Comparison of ENCODE assay signal across 8 mouse cellular contexts in the genomic region with DNA sequence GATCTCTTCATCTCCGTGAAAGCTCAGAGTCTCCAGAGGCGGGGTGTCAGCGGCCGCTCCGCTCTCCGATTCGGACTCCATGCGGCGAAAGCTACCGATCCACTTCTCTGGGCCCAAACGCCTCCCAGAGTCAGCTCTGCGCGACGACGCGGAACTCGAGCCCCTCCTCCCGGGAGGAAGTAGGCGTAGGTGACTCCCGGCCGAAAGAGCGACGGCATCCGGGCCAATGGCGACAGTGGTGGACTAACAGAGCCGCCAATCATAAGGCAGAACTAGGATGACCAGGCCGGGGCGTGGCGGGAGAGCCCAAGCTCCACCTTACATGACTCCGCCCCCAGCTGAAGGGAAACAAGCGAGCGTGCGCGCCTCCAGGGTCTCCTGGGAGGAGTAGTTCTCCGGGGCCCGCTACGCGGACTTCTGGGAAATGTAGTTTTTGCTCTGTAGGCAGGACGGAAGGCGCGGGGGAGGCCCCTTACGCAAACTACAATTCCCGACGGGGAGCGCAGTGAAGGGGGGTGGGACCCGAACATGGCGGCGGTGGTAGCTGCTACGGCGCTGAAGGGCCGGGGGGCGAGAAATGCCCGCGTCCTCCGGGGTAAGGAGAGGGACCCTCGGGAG. TPM values are rescaled to one million over a fixed set of nuclear protein-coding genes. Genes with fewer than 3 reads are reported as not detected.
A peak's percentile ranks its signal among the peaks of the same experiment; 100 is the strongest.
DNase-seq lines count a peak whose midpoint lies in the region; ATAC-seq lines count a peak whose summit lies in the region.

A gene (minus strand): TSS at position 196 of the 618 bp plus-strand sequence.
A gene (plus strand): TSS at position 388 of the 618 bp plus-strand sequence.

- H3K27ac ChIP-seq in forebrain, embryonic 14.5 days (ENCODE audit: low read depth, low read length), result peak within 1 kb of the TSS; percentile 67
- peak within 1 kb of the TSS; percentile 87 for H3K27ac ChIP-seq in neural tube, embryonic 15.5 days (replicated peaks)

- H3K27me3 ChIP-seq in forebrain, embryonic 14.5 days (replicated peaks; ENCODE audit: control insufficient read depth, insufficient read depth, low read length), result no peaks in the 10 kb centered on the region
- H3K27me3 ChIP-seq in neural tube, embryonic 15.5 days (replicated peaks), result no peaks in the 10 kb centered on the region

- H3K4me1 ChIP-seq in forebrain, embryonic 14.5 days (ENCODE audit: control insufficient read depth, insufficient read depth, low read length), result peaks cover 12% of the 10 kb centered on the region
- peaks cover 57% of the 10 kb centered on the region for H3K4me1 ChIP-seq in neural tube, embryonic 15.5 days

- peak within 1 kb of the TSS; percentile 74 for H3K9ac ChIP-seq in forebrain, embryonic 14.5 days (ENCODE audit: low read length)
- peak within 1 kb of the TSS; percentile 78 for H3K9ac ChIP-seq in neural tube, embryonic 15.5 days (replicated peaks)

- peak within 1 kb of the TSS; percentile 83 for H3K4me2 ChIP-seq in forebrain, embryonic 14.5 days (ENCODE audit: low read length)
- peak within 1 kb of the TSS; percentile 86 for H3K4me2 ChIP-seq in neural tube, embryonic 15.5 days

- under 1% methylated on average over 55 of the region's 56 CpGs for WGBS in forebrain, embryonic 14.5 days
- WGBS in neural tube, embryonic 15.5 days, result under 1% methylated on average over 56 of the region's 56 CpGs

- no peaks in the 10 kb centered on the region for H3K9me3 ChIP-seq in forebrain, embryonic 14.5 days (replicated peaks; ENCODE audit: control insufficient read depth, low read length)
- no peaks in the 10 kb centered on the region for H3K9me3 ChIP-seq in neural tube, embryonic 15.5 days (replicated peaks)

- intact Hi-C loops in heart, postnatal 14 days (cut with DNase I), result loop anchor here (1.0 to 5.0 kb wide), 2 partner anchors 78 to 168 kb away; no protein-coding TSS in a partner anchor

- DNase-seq in ES-CJ7 (ENCODE audit: low read depth, low spot score), result peak; percentile 100
- peak; percentile 100 for DNase-seq in cerebellum, adult 11 months
- peak; percentile 100 for DNase-seq in forebrain, embryonic 14.5 days (ENCODE audit: low spot score)
- peak; percentile 99 for DNase-seq in heart, postnatal 14 days
- DNase-seq in layer of hippocampus, adult 11-12 months (ENCODE audit: low spot score), result peak; percentile 100
- peak; percentile 100 for DNase-seq in lung, adult 18-20 months
- peak; percentile 100 for DNase-seq in testis, postnatal 14 days (ENCODE audit: low spot score)

- ATAC-seq in forebrain, embryonic 14.5 days, result peak; percentile 97
- ATAC-seq in neural tube, embryonic 15.5 days (ENCODE audit: low FRiP score), result peak; percentile 96

- H3K4me3 ChIP-seq in forebrain, embryonic 14.5 days (ENCODE audit: low read depth, low read length), result peak within 1 kb of the TSS; percentile 70
- peak within 1 kb of the TSS; percentile 80 for H3K4me3 ChIP-seq in neural tube, embryonic 15.5 days (replicated peaks)

- H3K36me3 ChIP-seq in forebrain, embryonic 14.5 days (ENCODE audit: control insufficient read depth, insufficient read depth, low read length), result peaks cover 49% of the 10 kb centered on the region
- peaks cover 42% of the 10 kb centered on the region for H3K36me3 ChIP-seq in neural tube, embryonic 15.5 days

RNA-seq across cellular contexts. Expression of the first gene that starts in this region (rescaled TPM):
- polyA plus RNA-seq in forebrain, embryonic 14.5 days (2014; fragmentation: Nextera tagmentation; extraction: Ambion mirVana), result 226 and 231 TPM in 2 replicates
- total RNA-seq in heart, postnatal 14 days (2021), result 10 to 100 TPM; 95.5 to 98.9 TPM
- 209 and 236 TPM in 2 replicates for polyA plus RNA-seq in neural tube, embryonic 15.5 days (2015; fragmentation: Nextera tagmentation; extraction: Ambion mirVana)

RNA-seq across cellular contexts. Expression of the second gene that starts in this region (rescaled TPM):
- 108 and 114 TPM in 2 replicates for polyA plus RNA-seq in forebrain, embryonic 14.5 days (2014; fragmentation: Nextera tagmentation; extraction: Ambion mirVana)
- 100 to 1,000 TPM; 190 to 191 TPM for total RNA-seq in heart, postnatal 14 days (2021)
- polyA plus RNA-seq in neural tube, embryonic 15.5 days (2015; fragmentation: Nextera tagmentation; extraction: Ambion mirVana), result 152 and 156 TPM in 2 replicates

Comparison
In these comparisons a context has a peak if more than half of its experiments do, and no peak if none do; other contexts are left out.
1. Peak in every context shown above with its lines: DNase-seq, ATAC-seq, H3K4me3 ChIP-seq and H3K27ac ChIP-seq.